Mouse (Mus musculus): ENCODE results near the gene Cnnm1. TPM values are rescaled to one million over a fixed set of nuclear protein-coding genes. Genes with fewer than 3 reads are reported as not detected.
A peak's percentile ranks its signal among the peaks of the same experiment; 100 is the strongest.

Cnnm1 gene
- polyA plus RNA-seq, 1 experiment from 2014 or later = 5.5 TPM

- H3K27me3 ChIP-seq (replicated peaks; ENCODE audit: control insufficient read depth, insufficient read depth, low read length) = 0 out of 2 replicates have a peak, but pooled peaks cover 5% of the 10 kb centered on the region
- no peak overlapping the region for H3K27ac ChIP-seq (ENCODE audit: low read depth, low read length)
- no peaks in the 10 kb centered on the region for H3K9me3 ChIP-seq (ENCODE audit: control insufficient read depth)
- peaks cover 8% of the 10 kb centered on the region for H3K4me1 ChIP-seq (replicated peaks; ENCODE audit: control insufficient read depth, insufficient read depth, low read length)
- no peak overlapping the region for H3K9ac ChIP-seq (ENCODE audit: low read depth, low read length)
- H3K36me3 ChIP-seq (ENCODE audit: control insufficient read depth, insufficient read depth) = no peaks in the 10 kb centered on the region
- TF ChIP-seq CTCF (IDR thresholded peaks at IDR 0.05; ENCODE audit: low read depth) = no peak
- H3K4me2 ChIP-seq (replicated peaks; ENCODE audit: low read depth) = no peak overlapping the region
- H3K4me3 ChIP-seq (ENCODE audit: low read depth, low read length) = no peak overlapping the region
- no peak for ATAC-seq
- WGBS = 88% methylated on average over 8 of the region's 8 CpGs
These were observed 87.9 kb downstream of the Cnnm1 start for GRCm38 (mm10) chr19:43528056-43528587.

- no peak overlapping the region for H3K27ac ChIP-seq (ENCODE audit: low read depth, low read length)
- TF ChIP-seq CTCF (IDR thresholded peaks at IDR 0.05; ENCODE audit: low read depth) = peak; percentile 88
- peak; percentile 71 for ATAC-seq
These were observed 90.0 kb downstream of the Cnnm1 start for GRCm38 (mm10) chr19:43530197-43530770.

GRCm38 (mm10) chr19:43530921-43531320 is 90.7 kb downstream of the Cnnm1 start:
- Histone ChIP-seq H3K27ac (ENCODE audit: low read depth, low read length) (no peak overlapping the region), H3K9me3 (ENCODE audit: control insufficient read depth) (no peaks in the 10 kb centered on the region), H3K36me3 (ENCODE audit: control insufficient read depth, insufficient read depth) (no peaks in the 10 kb centered on the region), H3K4me2 (replicated peaks; ENCODE audit: low read depth) (peak overlapping the region; percentile 61; the same call in 1 of the 2 replicates), H3K27me3 (replicated peaks; ENCODE audit: control insufficient read depth, insufficient read depth, low read length) (0 out of 2 replicates have a peak, but pooled peaks cover 5% of the 10 kb centered on the region), H3K9ac (ENCODE audit: low read depth, low read length) (no peak overlapping the region), H3K4me3 (ENCODE audit: low read depth, low read length) (no peak overlapping the region), H3K4me1 (replicated peaks; ENCODE audit: control insufficient read depth, insufficient read depth, low read length) (no peaks in the 10 kb centered on the region)
- ATAC-seq = no peak
- TF ChIP-seq CTCF (IDR thresholded peaks at IDR 0.05; ENCODE audit: low read depth) = no peak
- WGBS = 17% methylated on average over 12 of the region's 12 CpGs

More at GRCm38 (mm10) chr19:43530197-43530770, 90.0 kb downstream of the Cnnm1 start:
- Histone ChIP-seq H3K4me2 (replicated peaks; ENCODE audit: low read depth) (peak overlapping the region; percentile 61), H3K9ac (ENCODE audit: low read depth, low read length) (no peak overlapping the region), H3K4me3 (ENCODE audit: low read depth, low read length) (peak overlapping the region; percentile 17; the same call in 1 of the 2 replicates), H3K9me3 (ENCODE audit: control insufficient read depth) (no peaks in the 10 kb centered on the region), H3K4me1 (replicated peaks; ENCODE audit: control insufficient read depth, insufficient read depth, low read length) (no peaks in the 10 kb centered on the region), H3K27me3 (replicated peaks; ENCODE audit: control insufficient read depth, insufficient read depth, low read length) (0 out of 2 replicates have a peak, but pooled peaks cover 5% of the 10 kb centered on the region), H3K36me3 (ENCODE audit: control insufficient read depth, insufficient read depth) (no peaks in the 10 kb centered on the region)
- 2% methylated on average over 13 of the region's 13 CpGs for WGBS

GRCm38 (mm10) chr19:43535372-43535771 is 95.1 kb downstream of the Cnnm1 start:
- H3K27me3 ChIP-seq (replicated peaks; ENCODE audit: control insufficient read depth, insufficient read depth, low read length) = no peaks in the 10 kb centered on the region
- no peaks in the 10 kb centered on the region for H3K4me1 ChIP-seq (replicated peaks; ENCODE audit: control insufficient read depth, insufficient read depth, low read length)
- 91% methylated on average over 3 of the region's 3 CpGs for WGBS
- H3K27ac ChIP-seq (ENCODE audit: low read depth, low read length) = no peak overlapping the region
- ATAC-seq = no peak
- H3K4me3 ChIP-seq (ENCODE audit: low read depth, low read length) = no peak overlapping the region
- no peak overlapping the region for H3K4me2 ChIP-seq (replicated peaks; ENCODE audit: low read depth)
- no peak for TF ChIP-seq CTCF (IDR thresholded peaks at IDR 0.05; ENCODE audit: low read depth)
- no peak overlapping the region for H3K9ac ChIP-seq (ENCODE audit: low read depth, low read length)
- H3K36me3 ChIP-seq (ENCODE audit: control insufficient read depth, insufficient read depth) = no peaks in the 10 kb centered on the region
- no peaks in the 10 kb centered on the region for H3K9me3 ChIP-seq (ENCODE audit: control insufficient read depth)

- peaks cover 13% of the 10 kb centered on the region; the same call in 1 of the 2 replicates for H3K27me3 ChIP-seq (replicated peaks; ENCODE audit: control insufficient read depth, insufficient read depth, low read length)
- peak; percentile 19; the same call in 1 of the 2 replicates for TF ChIP-seq CTCF (IDR thresholded peaks at IDR 0.05; ENCODE audit: low read depth)
- no peak overlapping the region for H3K9ac ChIP-seq (ENCODE audit: low read depth, low read length)
- no peaks in the 10 kb centered on the region for H3K9me3 ChIP-seq (ENCODE audit: control insufficient read depth)
- no peaks in the 10 kb centered on the region for H3K4me1 ChIP-seq (replicated peaks; ENCODE audit: control insufficient read depth, insufficient read depth, low read length)
- WGBS = 12% methylated on average over 19 of the region's 19 CpGs
- no peak for ATAC-seq
- H3K27ac ChIP-seq (ENCODE audit: low read depth, low read length) = peak overlapping the region; percentile 1; the same call in 1 of the 2 replicates
- no peak overlapping the region for H3K4me3 ChIP-seq (ENCODE audit: low read depth, low read length)
- H3K36me3 ChIP-seq (ENCODE audit: control insufficient read depth, insufficient read depth) = no peaks in the 10 kb centered on the region
- H3K4me2 ChIP-seq (replicated peaks; ENCODE audit: low read depth) = peak overlapping the region; percentile 25
These were observed 106.3 kb downstream of the Cnnm1 start for GRCm38 (mm10) chr19:43546337-43547117.

Other genes with a start within 250 kb of the Cnnm1 start
- 3.3 and 4.7 TPM in 2 replicates for gene Hpse2, start 52.1 kb upstream of the Cnnm1 start, polyA plus RNA-seq (2015; fragmentation: Nextera tagmentation; extraction: Ambion mirVana)
- gene Got1, start 84.2 kb downstream of the Cnnm1 start, polyA plus RNA-seq (2015; fragmentation: Nextera tagmentation; extraction: Ambion mirVana) = 82.3 and 85.0 TPM in 2 replicates
- gene Nkx2-3, start 171.9 kb downstream of the Cnnm1 start, polyA plus RNA-seq (2015; fragmentation: Nextera tagmentation; extraction: Ambion mirVana) = 54.3 and 56.9 TPM in 2 replicates
- 20.6 and 20.7 TPM in 2 replicates for gene Slc25a28, start 234.4 kb downstream of the Cnnm1 start, polyA plus RNA-seq (2015; fragmentation: Nextera tagmentation; extraction: Ambion mirVana)
- gene Entpd7, start 249.2 kb downstream of the Cnnm1 start, polyA plus RNA-seq (2015; fragmentation: Nextera tagmentation; extraction: Ambion mirVana) = 61.5 and 65.2 TPM in 2 replicates

Measured in intestine, postnatal 0 days (tissue).